Mouse (Mus musculus): ENCODE data around the gene Ubxn1.

GRCm38 (mm10) chr19:8822696-8823095 is 48.6 kb upstream of the Ubxn1 start:
- TF ChIP-seq POLR2A (IDR thresholded peaks at IDR 0.05; ENCODE audit: borderline replicate concordance, insufficient read depth, low read length) (no peak), CTCF (IDR thresholded peaks at IDR 0.05; ENCODE audit: borderline replicate concordance, insufficient read depth, low read depth, low read length) (no peak)
